Mouse (Mus musculus) forebrain, postnatal 0 days (tissue): Measurements from ENCODE around the gene Olr1. TPM values are rescaled to one million over a fixed set of nuclear protein-coding genes. Genes with fewer than 3 reads are reported as not detected.

Experiments
- ATAC-seq: fragments of 200-750 bp; cut with Nextera tagmentation; 2 replicates; pipeline ENCODE4 v1.8.0; 2017; ENCODE audit warnings: mild to moderate bottlenecking, moderate library complexity
- DNase-seq: peaks from one replicate; pipeline ENCODE4 v3.0.0-alpha.2; 2015
- H3K27ac ChIP-seq: fragments of 300-500 bp; sonication (generic); 2 replicates; pipeline ENCODE4 v1.5.1; 2014; ENCODE audit warnings: low read depth, mild to moderate bottlenecking, antibody characterized with exemption, low read length, moderate library complexity, mixed read lengths
- H3K27me3 ChIP-seq: fragments of 300-500 bp; sonication (generic); 2 replicates; pipeline ENCODE4 v1.6.1; 2014; ENCODE audit warnings: mild to moderate bottlenecking, low read length, mixed read lengths; ENCODE audit not compliant: insufficient read depth
- H3K36me3 ChIP-seq: fragments of 300-500 bp; sonication (generic); 2 replicates; pipeline ENCODE4 v1.6.1; 2014; ENCODE audit warnings: mild to moderate bottlenecking, moderate library complexity; ENCODE audit not compliant: insufficient read depth
- H3K4me1 ChIP-seq: fragments of 300-500 bp; sonication (generic); 2 replicates; pipeline ENCODE4 v1.6.1; 2014; ENCODE audit warnings: antibody characterized with exemption; ENCODE audit not compliant: insufficient read depth
- H3K4me2 ChIP-seq: fragments of 300-500 bp; sonication (generic); 2 replicates; pipeline ENCODE4 v1.6.1; 2014; ENCODE audit warnings: low read depth, mild to moderate bottlenecking, moderate library complexity
- H3K4me3 ChIP-seq: fragments of 300-500 bp; sonication (generic); 2 replicates; pipeline ENCODE4 v1.5.1; 2014; ENCODE audit warnings: low read depth, low read length, mixed read lengths
- H3K9ac ChIP-seq: fragments of 300-500 bp; sonication (generic); 2 replicates; pipeline ENCODE4 v1.6.1; 2014; ENCODE audit warnings: mild to moderate bottlenecking
- H3K9me3 ChIP-seq: fragments of 300-500 bp; sonication (generic); 2 replicates; pipeline ENCODE4 v1.6.1; 2016; ENCODE audit warnings: low read length
- CTCF ChIP-seq: sonication (generic); IDR thresholded peaks from 2 replicates; pipeline ENCODE4 v1.5.1; 2016; ENCODE audit warnings: antibody characterized with exemption, control low read depth, low read depth
- WGBS: fragments of 180-500 bp; shearing (Covaris S2); extraction: QIAGEN DNeasy Blood & Tissue Kit; methylation state at CpG from one replicate; pipeline ENCODE4 v1.1.7; 2014; 5-methylcytosine and 5-hydroxymethylcytosine counted together
- polyA plus RNA-seq: library from polyadenylated mRNA; unstranded; fragments of >200 nt; fragmentation: Nextera tagmentation; extraction: Ambion mirVana; gene quantifications from 2 replicates; pipeline ENCODE4 v1.2.1, GENCODE M21; 2015
- total RNA-seq: library from RNA; depleted of rRNA; stranded (reverse); fragments of >200 nt; gene quantifications from 2 replicates; pipeline ENCODE4 v1.2.3, GENCODE M21; 2014

Olr1 gene
- total and polyA plus RNA-seq, 2 experiments from 2014 or later = 0.10 TPM; not detected in 1

GRCm38 (mm10) chr6:129480089-129480958 lies 26.6 kb downstream of the Olr1 start:
- H3K4me2 ChIP-seq = peak overlapping the region; percentile 27
- no peaks in the 10 kb centered on the region for H3K9me3 ChIP-seq
- DNase-seq = peak; percentile 74
- H3K36me3 ChIP-seq = no peaks in the 10 kb centered on the region
- H3K4me1 ChIP-seq = no peaks in the 10 kb centered on the region
- H3K27me3 ChIP-seq = no peaks in the 10 kb centered on the region
- no peak overlapping the region for H3K4me3 ChIP-seq
- peak overlapping the region; percentile 76 for H3K27ac ChIP-seq
- no peak for TF ChIP-seq CTCF
- H3K9ac ChIP-seq = no peak overlapping the region; the same call in 1 of the 2 replicates
- peak; percentile 96 for ATAC-seq
- WGBS = 23% methylated on average over 8 of the region's 8 CpGs

- no peak overlapping the region for H3K27ac ChIP-seq
- WGBS = 36% methylated on average over 13 of the region's 13 CpGs
- ATAC-seq (no peak), DNase-seq (peak; percentile 39)
- no peak overlapping the region for H3K9ac ChIP-seq
- H3K4me3 ChIP-seq = no peak overlapping the region
- H3K36me3 ChIP-seq = no peaks in the 10 kb centered on the region
- no peaks in the 10 kb centered on the region for H3K4me1 ChIP-seq
- H3K27me3 ChIP-seq = no peaks in the 10 kb centered on the region
- TF ChIP-seq CTCF = peak; percentile 67
- no peak overlapping the region for H3K4me2 ChIP-seq
- H3K9me3 ChIP-seq = no peaks in the 10 kb centered on the region
Measured at GRCm38 (mm10) chr6:129476404-129477126, 30.4 kb downstream of the Olr1 start.

- no peaks in the 10 kb centered on the region for H3K4me1 ChIP-seq
- no peak for TF ChIP-seq CTCF
- WGBS = 85% methylated on average over 5 of the region's 5 CpGs
- no peaks in the 10 kb centered on the region for H3K9me3 ChIP-seq
- H3K36me3 ChIP-seq = no peaks in the 10 kb centered on the region
- H3K27me3 ChIP-seq = no peaks in the 10 kb centered on the region
- H3K4me2 ChIP-seq = no peak overlapping the region
- DNase-seq (no peak), ATAC-seq (no peak)
- H3K9ac ChIP-seq = no peak overlapping the region
- H3K27ac ChIP-seq = no peak overlapping the region
- H3K4me3 ChIP-seq = no peak overlapping the region
Measured at GRCm38 (mm10) chr6:129472627-129473026, 34.3 kb downstream of the Olr1 start.

GRCm38 (mm10) chr6:129471386-129471785 lies 35.6 kb downstream of the Olr1 start:
- Histone ChIP-seq H3K27ac (no peak overlapping the region), H3K4me2 (no peak overlapping the region), H3K4me3 (no peak overlapping the region), H3K27me3 (no peaks in the 10 kb centered on the region), H3K4me1 (no peaks in the 10 kb centered on the region), H3K9ac (no peak overlapping the region), H3K36me3 (no peaks in the 10 kb centered on the region), H3K9me3 (no peaks in the 10 kb centered on the region)
- no peak for DNase-seq
- no peak for TF ChIP-seq CTCF
- 87% methylated on average over 6 of the region's 6 CpGs for WGBS
- no peak for ATAC-seq

- no peak for TF ChIP-seq CTCF
- no peak; the same call in 1 of the 2 replicates for ATAC-seq
- Histone ChIP-seq H3K4me3 (no peak within 1 kb of the TSS), H3K4me2 (no peak within 1 kb of the TSS), H3K36me3 (no peaks in the 10 kb centered on the region), H3K27me3 (no peaks in the 10 kb centered on the region), H3K9me3 (no peaks in the 10 kb centered on the region), H3K4me1 (no peaks in the 10 kb centered on the region), H3K27ac (no peak within 1 kb of the TSS), H3K9ac (no peak within 1 kb of the TSS)
- peak; percentile 2 for DNase-seq
- WGBS = 55% methylated on average over 13 of the region's 13 CpGs
Measured at GRCm38 (mm10) chr6:129451411-129452039, 55.4 kb downstream of the Olr1 start, which contains the start of gene Clec1a. Clec1a (minus strand) TSS chr6:129452000.

GRCm38 (mm10) chr6:129449743-129450142 lies 57.2 kb downstream of the Olr1 start:
- 75% methylated on average over 6 of the region's 6 CpGs for WGBS
- ATAC-seq (no peak), DNase-seq (no peak)
- Histone ChIP-seq H3K27me3 (no peaks in the 10 kb centered on the region), H3K36me3 (no peaks in the 10 kb centered on the region), H3K4me1 (no peaks in the 10 kb centered on the region), H3K4me3 (no peak overlapping the region), H3K4me2 (no peak overlapping the region), H3K9ac (no peak overlapping the region), H3K27ac (no peak overlapping the region), H3K9me3 (no peaks in the 10 kb centered on the region)
- TF ChIP-seq CTCF = no peak

GRCm38 (mm10) chr6:129438033-129438432 lies 68.9 kb downstream of the Olr1 start:
- no peak for DNase-seq
- WGBS = 87% methylated on average over 2 of the region's 2 CpGs
- TF ChIP-seq CTCF = no peak

More at GRCm38 (mm10) chr6:129438033-129438432, 68.9 kb downstream of the Olr1 start:
- no peak overlapping the region for H3K27ac ChIP-seq
- no peaks in the 10 kb centered on the region for H3K36me3 ChIP-seq
- H3K27me3 ChIP-seq = no peaks in the 10 kb centered on the region
- H3K9me3 ChIP-seq = no peaks in the 10 kb centered on the region
- H3K9ac ChIP-seq = no peak overlapping the region
- no peak overlapping the region for H3K4me3 ChIP-seq
- no peaks in the 10 kb centered on the region for H3K4me1 ChIP-seq
- ATAC-seq = no peak
- H3K4me2 ChIP-seq = no peak overlapping the region
